Mouse (Mus musculus) ES-Bruce4 (cell line): ENCODE results near the gene Slc39a2.

Source experiments
- CTCF ChIP-seq: IDR thresholded peaks from one replicate; pipeline ENCODE4 v1.8.1; 2011; ENCODE audit warnings: low read depth, low read length
- EP300 ChIP-seq: IDR thresholded peaks from 2 replicates; pipeline ENCODE4 v1.6.1; 2011; ENCODE audit warnings: low read depth, low read length; ENCODE audit not compliant: insufficient read depth
- POLR2A ChIP-seq: IDR thresholded peaks from one replicate; pipeline ENCODE4 v1.8.1; 2011; ENCODE audit warnings: low read length; ENCODE audit not compliant: insufficient read depth

- TF ChIP-seq EP300, result no peak
- no peak for TF ChIP-seq POLR2A
- TF ChIP-seq CTCF, result no peak
Observed at GRCm38 (mm10) chr14:51893094-51893794, 555 bp downstream of the Slc39a2 start.
